Mouse (Mus musculus) spleen, adult 10 weeks (tissue): ENCODE data around the gene Atp7b. TPM values are rescaled to one million over a fixed set of nuclear protein-coding genes. Genes with fewer than 3 reads are reported as not detected.

ENCODE experiments used
- polyA plus RNA-seq: library from polyadenylated mRNA; stranded (reverse); fragments of 350-450 nt; fragmentation: Illumina TruSeq; extraction: RNeasy Lipid Tissue Mini Kit (QIAGEN cat#74804); gene quantifications from one replicate; pipeline ENCODE4 v1.2.3, GENCODE M21; 2015; ENCODE audit warnings: low replicate concordance; ENCODE audit not compliant: insufficient read depth

Gene Atp7b
- 0.51 TPM for polyA plus RNA-seq

DNA sequence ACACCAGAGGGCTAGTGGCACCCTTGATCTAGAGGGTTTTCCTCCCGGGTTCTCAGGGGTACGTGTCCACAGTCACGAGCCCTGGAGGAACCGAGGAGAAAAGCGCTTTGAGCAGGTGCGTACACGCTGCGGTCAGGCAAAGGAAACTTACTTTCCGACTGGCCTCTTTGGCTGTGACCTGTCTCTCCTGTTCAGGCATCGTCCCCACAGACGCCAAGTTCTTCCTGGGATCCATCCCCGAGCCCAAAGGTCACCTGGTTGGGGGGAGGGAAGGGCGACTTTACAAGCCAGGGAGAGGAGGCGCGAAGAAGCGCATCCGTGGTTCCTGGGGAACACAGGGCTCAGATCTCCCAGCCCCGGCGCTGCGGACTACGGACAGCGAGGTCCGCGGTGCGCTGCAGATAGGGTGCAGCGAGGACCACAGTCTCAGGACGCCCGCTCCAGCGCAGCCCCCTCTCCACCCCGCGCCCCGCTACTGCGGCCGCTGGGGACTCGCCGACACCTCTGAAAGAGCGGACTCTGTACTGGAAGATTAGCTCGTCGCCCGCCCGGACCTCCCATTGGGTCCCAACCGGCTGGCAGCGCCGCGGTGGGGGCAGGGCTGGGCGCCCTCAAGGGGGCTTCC is at the start of gene Atp7b:
Atp7b (minus strand) TSS at position 485 of the 625 bp plus-strand sequence.

DNA sequence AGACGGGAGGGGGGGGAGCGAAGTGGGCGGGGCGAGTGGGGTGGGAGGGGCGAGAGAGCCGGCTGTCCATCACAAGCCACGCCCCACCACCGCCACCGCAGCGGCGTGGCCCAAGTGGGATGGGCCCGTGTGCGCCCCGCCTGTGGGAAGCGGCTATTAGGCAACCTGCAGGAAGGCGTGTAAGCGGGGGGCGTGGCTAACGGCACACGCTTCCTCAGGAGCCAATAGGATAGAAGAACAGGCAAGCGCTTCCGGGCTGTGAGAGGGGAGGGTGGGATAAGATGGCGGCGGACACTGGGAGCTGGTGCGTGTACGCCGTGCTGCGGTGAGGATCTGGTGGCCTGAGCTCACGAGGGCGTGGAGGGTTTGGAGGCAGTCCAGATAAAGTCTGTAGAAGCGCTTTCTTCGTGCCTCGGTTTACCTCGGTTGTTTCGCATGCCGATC is 363 bp upstream of the Atp7b start, which contains the start of gene Alg11:
Alg11 (plus strand) TSS at position 276 of the 444 bp plus-strand sequence.

DNA sequence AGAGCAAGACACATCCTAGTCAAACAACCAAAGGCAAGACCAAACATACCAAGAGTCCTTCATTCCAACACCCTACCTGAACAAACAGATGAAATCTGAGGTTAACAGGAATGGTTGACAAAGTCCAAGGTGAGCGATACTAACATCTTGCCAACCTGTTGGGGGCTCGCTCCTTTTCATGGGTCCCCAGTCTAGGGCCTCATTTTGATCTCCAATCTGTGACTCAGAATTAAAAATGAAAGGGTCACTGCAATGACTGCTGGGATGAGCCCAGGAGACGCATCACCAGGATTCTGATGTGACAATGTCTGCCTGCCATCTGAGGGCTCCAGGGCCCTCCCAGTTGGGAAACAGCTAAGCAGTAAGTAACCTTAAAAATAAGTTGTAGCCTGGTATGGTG is 90.6 kb downstream of the Atp7b start, which contains the start of gene Ccdc70:
Ccdc70 (plus strand) TSS at position 301 of the 400 bp plus-strand sequence.

DNA sequence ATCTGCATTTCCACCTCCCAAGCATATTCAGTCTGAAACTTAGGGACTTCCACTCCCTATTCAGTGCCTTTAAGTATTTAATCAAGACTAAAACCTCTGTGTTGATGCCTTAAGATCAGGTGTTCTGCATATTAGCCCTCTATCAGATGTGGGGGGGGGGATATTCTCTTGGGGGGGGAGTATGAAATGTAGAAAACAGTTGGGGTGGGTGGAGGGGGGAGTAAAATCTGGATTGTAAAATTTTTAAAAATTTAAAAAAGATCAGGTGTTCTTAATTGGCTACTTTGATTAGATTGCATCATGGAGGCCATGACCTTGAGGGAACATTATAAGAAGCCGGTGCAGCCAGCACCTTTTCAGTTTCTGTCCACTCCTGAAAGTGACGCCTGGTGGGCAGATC is 101.7 kb downstream of the Atp7b start, which contains the start of gene Fam90a1a:
Fam90a1a (plus strand) TSS at position 301 of the 400 bp plus-strand sequence.

DNA sequence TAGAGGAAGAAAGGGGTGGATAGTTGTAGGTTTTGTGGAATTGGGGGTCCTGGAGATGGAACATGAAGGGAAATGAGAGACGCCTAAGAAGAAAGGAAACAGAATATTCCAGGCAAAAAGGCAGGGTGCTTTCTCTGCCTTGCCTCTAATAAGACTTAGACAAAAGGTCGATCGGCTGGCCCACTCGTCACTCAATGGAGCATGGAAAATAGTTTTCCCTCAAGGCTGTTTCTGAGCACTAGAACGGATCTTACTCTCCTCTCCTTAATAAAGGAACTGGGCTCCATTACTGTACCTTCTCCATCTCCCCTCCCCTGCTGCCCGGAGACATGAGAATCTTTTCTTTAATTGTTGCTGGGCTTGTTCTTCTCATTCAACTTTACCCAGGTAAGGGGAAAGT is 113.6 kb downstream of the Atp7b start, which contains the start of gene Defb13:
Defb13 (plus strand) TSS at position 301 of the 400 bp plus-strand sequence.

Other genes with a start within 250 kb of the Atp7b start
- not detected for gene Defb50, start 236.8 kb downstream of the Atp7b start, polyA plus RNA-seq
- gene Defb2, start 220.4 kb downstream of the Atp7b start, polyA plus RNA-seq: not detected
- not detected for gene Defb10, start 201.4 kb downstream of the Atp7b start, polyA plus RNA-seq
- gene Defb9, start 174.9 kb downstream of the Atp7b start, polyA plus RNA-seq: not detected
- not detected for gene Defb11, start 153.9 kb downstream of the Atp7b start, polyA plus RNA-seq
- not detected for gene Defb15, start 127.6 kb downstream of the Atp7b start, polyA plus RNA-seq
- not detected for gene Defb35, start 122.0 kb downstream of the Atp7b start, polyA plus RNA-seq
- gene Defb13, start 113.5 kb downstream of the Atp7b start, polyA plus RNA-seq: not detected
- gene Fam90a1a, start 101.6 kb downstream of the Atp7b start, polyA plus RNA-seq: not detected
- not detected for gene Ccdc70, start 90.5 kb downstream of the Atp7b start, polyA plus RNA-seq
- gene Alg11, start 416 bp upstream of the Atp7b start, polyA plus RNA-seq: 17.3 TPM
- 0.14 TPM for gene Nek5, start 64.7 kb upstream of the Atp7b start, polyA plus RNA-seq
- 6.5 TPM for gene Nek3, start 106.1 kb upstream of the Atp7b start, polyA plus RNA-seq
- 9.3 TPM for gene Ckap2, start 125.5 kb upstream of the Atp7b start, polyA plus RNA-seq
- gene Vps36, start 132.5 kb upstream of the Atp7b start, polyA plus RNA-seq: 24.8 TPM
- 2.6 TPM for gene Thsd1, start 167.0 kb upstream of the Atp7b start, polyA plus RNA-seq
- not detected for gene Tpte, start 223.1 kb upstream of the Atp7b start, polyA plus RNA-seq